Mouse (Mus musculus) heart, embryonic 11.5 days (tissue): ENCODE measurements around the gene Lnx1. TPM values are rescaled to one million over a fixed set of nuclear protein-coding genes. Genes with fewer than 3 reads are reported as not detected.

Experiments used
- ATAC-seq: fragments of 200-750 bp; cut with Nextera tagmentation; replicated peaks from 2 replicates; pipeline ENCODE4 v1.8.0; 2017; ENCODE audit warnings: moderate library complexity; ENCODE audit not compliant: insufficient number of reproducible peaks, low FRiP score, low TSS enrichment
- H3K27ac ChIP-seq: fragments of 300-500 bp; sonication (generic); 2 replicates; pipeline ENCODE4 v1.5.1; 2014; ENCODE audit warnings: mild to moderate bottlenecking, low read depth, low read length
- H3K27me3 ChIP-seq: fragments of 300-500 bp; sonication (generic); 2 replicates; pipeline ENCODE4 v1.6.1; 2014; ENCODE audit warnings: mild to moderate bottlenecking, low read length, mixed read lengths; ENCODE audit not compliant: control insufficient read depth, insufficient read depth
- H3K36me3 ChIP-seq: fragments of 300-500 bp; sonication (generic); 2 replicates; pipeline ENCODE4 v1.6.1; 2014; ENCODE audit warnings: mild to moderate bottlenecking, low read length, moderate library complexity, mixed read lengths; ENCODE audit not compliant: control insufficient read depth, insufficient read depth
- H3K4me1 ChIP-seq: fragments of 300-500 bp; sonication (generic); 2 replicates; pipeline ENCODE4 v1.6.1; 2014; ENCODE audit warnings: low read length; ENCODE audit not compliant: control insufficient read depth, insufficient read depth
- H3K4me2 ChIP-seq: fragments of 300-500 bp; sonication (generic); 2 replicates; pipeline ENCODE4 v1.6.1; 2014; ENCODE audit warnings: mild to moderate bottlenecking, moderate library complexity
- H3K4me3 ChIP-seq: fragments of 300-500 bp; sonication (generic); 2 replicates; pipeline ENCODE4 v1.5.1; 2014; ENCODE audit warnings: low read depth, low read length
- H3K9ac ChIP-seq: fragments of 300-500 bp; sonication (generic); 2 replicates; pipeline ENCODE4 v1.6.1; 2014; ENCODE audit warnings: mild to moderate bottlenecking, low read depth, low read length, moderate library complexity
- H3K9me3 ChIP-seq: fragments of 300-500 bp; sonication (generic); replicated peaks from 2 replicates; pipeline ENCODE4 v1.6.1; 2016; ENCODE audit warnings: low read length; ENCODE audit not compliant: control insufficient read depth
- WGBS: fragments of 180-500 bp; shearing (Covaris S2); extraction: QIAGEN DNeasy Blood & Tissue Kit; methylation state at CpG from one replicate; pipeline ENCODE4 v1.1.7; 2014; ENCODE audit not compliant: insufficient replicate concordance; 5-methylcytosine and 5-hydroxymethylcytosine counted together
- polyA plus RNA-seq: library from polyadenylated mRNA; unstranded; fragments of >200 nt; fragmentation: Nextera tagmentation; extraction: Ambion mirVana; gene quantifications from 2 replicates; pipeline ENCODE4 v1.2.1, GENCODE M21; 2014

Lnx1 gene
- polyA plus RNA-seq, 1 experiment from 2014 or later, result 0.70 TPM

GRCm38 (mm10) chr5:74656410-74656809, 46.3 kb downstream of the Lnx1 start:
- H3K4me1 ChIP-seq, result no peaks in the 10 kb centered on the region
- no peaks in the 10 kb centered on the region for H3K27me3 ChIP-seq
- H3K9me3 ChIP-seq, result no peaks in the 10 kb centered on the region
- 84% methylated on average over 5 of the region's 5 CpGs for WGBS
- H3K9ac ChIP-seq, result no peak overlapping the region
- ATAC-seq, result no peak
- no peak overlapping the region for H3K4me3 ChIP-seq
- no peak overlapping the region for H3K27ac ChIP-seq
- no peaks in the 10 kb centered on the region for H3K36me3 ChIP-seq
- H3K4me2 ChIP-seq, result no peak overlapping the region

DNA sequence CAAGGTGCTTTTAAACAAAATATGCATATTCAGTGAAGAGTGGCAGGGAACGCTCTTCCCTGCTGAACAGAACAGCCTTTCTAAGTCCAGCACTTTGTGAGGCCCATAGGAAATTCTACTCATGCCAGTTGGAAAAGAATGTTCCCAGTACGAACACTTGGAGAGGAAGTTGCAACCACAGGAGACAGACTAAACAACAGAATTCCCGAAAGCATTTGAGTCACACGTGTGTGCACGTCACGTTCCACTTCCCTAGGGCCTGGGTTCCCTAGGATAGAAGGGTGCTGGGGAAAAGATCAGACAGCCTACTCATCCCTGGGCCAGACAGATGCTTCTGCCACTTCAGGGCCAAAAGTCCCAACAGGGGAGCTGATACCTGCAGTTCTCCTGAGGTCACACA, 48.2 kb downstream of the Lnx1 start:
- no peaks in the 10 kb centered on the region for H3K9me3 ChIP-seq
- 62% methylated on average over 6 of the region's 6 CpGs for WGBS
- no peak overlapping the region for H3K27ac ChIP-seq
- H3K4me3 ChIP-seq, result no peak overlapping the region
- H3K9ac ChIP-seq, result no peak overlapping the region
- no peaks in the 10 kb centered on the region for H3K4me1 ChIP-seq
- ATAC-seq, result no peak
- no peaks in the 10 kb centered on the region for H3K27me3 ChIP-seq
- H3K36me3 ChIP-seq, result no peaks in the 10 kb centered on the region
- no peak overlapping the region for H3K4me2 ChIP-seq

GRCm38 (mm10) chr5:74653766-74654165, 48.9 kb downstream of the Lnx1 start:
- ATAC-seq, result no peak
- no peak overlapping the region for H3K4me2 ChIP-seq
- H3K27ac ChIP-seq, result no peak overlapping the region
- H3K27me3 ChIP-seq, result no peaks in the 10 kb centered on the region
- H3K9ac ChIP-seq, result no peak overlapping the region
- 81% methylated on average over 10 of the region's 10 CpGs for WGBS
- H3K4me1 ChIP-seq, result no peaks in the 10 kb centered on the region
- no peak overlapping the region for H3K4me3 ChIP-seq
- H3K36me3 ChIP-seq, result no peaks in the 10 kb centered on the region
- no peaks in the 10 kb centered on the region for H3K9me3 ChIP-seq

- H3K36me3 ChIP-seq, result no peaks in the 10 kb centered on the region
- H3K4me2 ChIP-seq, result no peak overlapping the region
- H3K9ac ChIP-seq, result no peak overlapping the region
- no peak for ATAC-seq
- H3K4me1 ChIP-seq, result peaks cover 12% of the 10 kb centered on the region
- H3K27ac ChIP-seq, result no peak overlapping the region
- no peaks in the 10 kb centered on the region for H3K9me3 ChIP-seq
- H3K27me3 ChIP-seq, result no peaks in the 10 kb centered on the region
- 83% methylated on average over 1 of the region's 1 CpGs for WGBS
- H3K4me3 ChIP-seq, result no peak overlapping the region
These were observed 53.6 kb downstream of the Lnx1 start for GRCm38 (mm10) chr5:74649122-74649521.

DNA sequence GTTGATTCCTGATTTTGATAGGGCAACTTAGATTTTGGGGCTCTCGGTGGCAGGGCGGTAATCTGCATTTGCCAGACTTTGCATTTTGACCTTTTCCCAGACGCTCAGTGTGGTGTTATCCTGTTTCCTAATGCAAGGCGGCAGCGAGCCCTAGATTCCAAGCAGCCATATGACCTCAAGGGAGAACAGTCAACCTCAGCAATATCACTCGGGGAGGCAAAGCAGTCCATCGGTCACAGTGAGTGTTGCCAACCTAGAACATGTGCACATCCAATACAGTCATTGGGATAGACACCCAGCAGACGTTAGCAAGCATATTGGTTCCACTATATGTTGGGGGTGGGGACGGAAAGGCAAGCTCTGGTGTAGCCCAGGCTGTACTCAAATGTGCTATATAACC, 54.5 kb downstream of the Lnx1 start:
- no peaks in the 10 kb centered on the region for H3K9me3 ChIP-seq
- no peak overlapping the region for H3K9ac ChIP-seq
- peaks cover 12% of the 10 kb centered on the region for H3K4me1 ChIP-seq
- ATAC-seq, result no peak
- no peak overlapping the region for H3K4me2 ChIP-seq
- H3K27me3 ChIP-seq, result no peaks in the 10 kb centered on the region
- no peak overlapping the region for H3K27ac ChIP-seq
- H3K36me3 ChIP-seq, result no peaks in the 10 kb centered on the region
- 54% methylated on average over 9 of the region's 9 CpGs for WGBS
- H3K4me3 ChIP-seq, result no peak overlapping the region

DNA sequence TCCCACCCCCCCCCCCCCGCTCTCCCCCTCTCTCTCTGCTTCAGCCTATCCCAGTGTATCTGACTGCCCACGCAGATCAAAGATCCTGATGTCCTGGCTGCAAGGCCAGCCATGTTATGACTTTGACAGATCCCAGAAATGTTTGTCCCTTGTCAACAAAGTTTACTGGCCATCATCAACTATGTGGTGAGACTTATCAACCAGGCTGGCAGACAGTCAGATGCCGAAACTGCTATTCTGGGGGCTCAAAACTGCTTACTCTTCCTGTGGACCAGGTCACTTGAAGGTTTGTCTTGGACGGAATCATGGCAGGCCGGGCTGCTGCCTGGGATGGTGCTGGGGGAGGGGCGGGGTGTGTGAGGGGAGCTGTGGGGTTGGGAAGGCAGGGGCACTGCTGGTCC, 55.1 kb downstream of the Lnx1 start:
- 12% methylated on average over 5 of the region's 6 CpGs for WGBS
- Histone ChIP-seq H3K9me3 (no peaks in the 10 kb centered on the region), H3K4me1 (peaks cover 12% of the 10 kb centered on the region), H3K9ac (no peak overlapping the region), H3K36me3 (no peaks in the 10 kb centered on the region), H3K4me2 (no peak overlapping the region; the same call in 1 of the 2 replicates), H3K27ac (no peak overlapping the region), H3K4me3 (no peak overlapping the region), H3K27me3 (no peaks in the 10 kb centered on the region)
- ATAC-seq, result no peak

- Histone ChIP-seq H3K4me2 (no peak overlapping the region), H3K4me1 (peaks cover 3% of the 10 kb centered on the region; the same call in 1 of the 2 replicates), H3K27me3 (no peaks in the 10 kb centered on the region), H3K9me3 (no peaks in the 10 kb centered on the region), H3K27ac (no peak overlapping the region), H3K4me3 (no peak overlapping the region), H3K9ac (no peak overlapping the region), H3K36me3 (no peaks in the 10 kb centered on the region)
- whole genome bisulfite sequencing, result 63% methylated on average over 2 of the region's 2 CpGs
- ATAC-seq, result no peak
These were observed 60.4 kb downstream of the Lnx1 start for GRCm38 (mm10) chr5:74642291-74642690.

DNA sequence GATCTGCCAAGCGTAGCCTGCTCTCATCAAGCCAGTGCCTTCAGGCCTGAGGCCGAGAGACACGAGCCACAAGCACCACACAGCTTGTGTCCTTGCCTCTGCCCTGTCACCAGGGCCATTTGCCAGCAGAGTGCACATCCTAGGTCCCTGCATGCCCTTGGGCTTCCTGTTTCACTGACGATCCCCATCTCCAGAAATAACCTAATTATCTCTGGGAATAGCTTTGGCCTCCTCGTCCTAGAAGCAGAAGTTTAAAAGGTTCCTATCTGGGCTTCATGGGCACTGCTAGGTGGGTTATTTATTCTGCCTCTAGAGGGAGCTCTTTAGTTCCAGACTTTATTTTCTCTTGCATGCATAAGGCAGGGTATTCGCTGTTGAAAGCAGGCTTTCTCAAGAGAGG, 61.7 kb downstream of the Lnx1 start:
- H3K9ac ChIP-seq, result no peak overlapping the region
- no peak overlapping the region for H3K4me2 ChIP-seq
- H3K27me3 ChIP-seq, result no peaks in the 10 kb centered on the region
- no peaks in the 10 kb centered on the region for H3K4me1 ChIP-seq
- H3K9me3 ChIP-seq, result no peaks in the 10 kb centered on the region
- ATAC-seq, result no peak
- no peak overlapping the region for H3K27ac ChIP-seq
- 28% methylated on average over 6 of the region's 6 CpGs for WGBS
- H3K4me3 ChIP-seq, result no peak overlapping the region
- H3K36me3 ChIP-seq, result no peaks in the 10 kb centered on the region

DNA sequence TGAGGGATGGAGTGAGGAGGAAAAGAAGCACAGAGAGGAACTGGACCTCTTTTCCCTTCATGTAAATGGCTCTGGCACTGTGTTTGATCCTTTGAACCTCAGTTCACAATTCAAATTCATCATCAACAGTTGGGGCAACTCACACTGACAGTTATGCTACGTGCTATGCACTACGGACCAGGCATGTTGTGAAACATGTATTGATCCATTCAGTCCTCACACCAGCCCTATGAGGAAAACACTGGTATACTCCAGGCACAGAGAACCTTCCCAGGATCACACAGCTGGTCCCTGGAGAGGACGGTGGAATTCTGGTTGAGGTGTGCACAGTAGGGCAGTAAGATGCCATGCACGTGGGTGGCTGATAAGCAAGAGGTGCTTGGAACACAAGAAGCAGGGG, 62.2 kb downstream of the Lnx1 start:
- no peaks in the 10 kb centered on the region for H3K4me1 ChIP-seq
- no peak overlapping the region for H3K27ac ChIP-seq
- no peak overlapping the region for H3K4me2 ChIP-seq
- no peak overlapping the region for H3K9ac ChIP-seq
- H3K9me3 ChIP-seq, result no peaks in the 10 kb centered on the region
- no peak overlapping the region for H3K4me3 ChIP-seq
- no peak for ATAC-seq
- H3K27me3 ChIP-seq, result no peaks in the 10 kb centered on the region
- 74% methylated on average over 4 of the region's 4 CpGs for WGBS
- no peaks in the 10 kb centered on the region for H3K36me3 ChIP-seq
